Mouse (Mus musculus): Measurements from ENCODE around the gene Ercc1. TPM values are rescaled to one million over a fixed set of nuclear protein-coding genes. Genes with fewer than 3 reads are reported as not detected.

Gene Ercc1
- polyA plus RNA-seq (2014; fragmentation: Nextera tagmentation; extraction: Ambion mirVana): 72.5 and 74.5 TPM in 2 replicates

GRCm38 (mm10) chr7:19344237-19344847 is at the start of gene Ercc1:
Gene Ercc1 (plus strand): TSS chr7:19344778.
- Histone ChIP-seq H3K4me1 (ENCODE audit: control insufficient read depth, insufficient read depth, low read length) (peaks cover 25% of the 10 kb centered on the region), H3K27me3 (ENCODE audit: control insufficient read depth, insufficient read depth, low read length) (peaks cover 3% of the 10 kb centered on the region; the same call in 1 of the 2 replicates), H3K36me3 (ENCODE audit: control insufficient read depth, insufficient read depth, low read length) (0 out of 2 replicates have a peak, but pooled peaks cover 5% of the 10 kb centered on the region), H3K4me3 (ENCODE audit: low read depth, low read length) (peak within 1 kb of the TSS; percentile 70), H3K4me2 (peak within 1 kb of the TSS; percentile 87), H3K9ac (ENCODE audit: low read depth, low read length) (peak within 1 kb of the TSS; percentile 76), H3K27ac (ENCODE audit: low read depth, low read length) (peak within 1 kb of the TSS; percentile 71), H3K9me3 (replicated peaks; ENCODE audit: control insufficient read depth, low read length) (no peaks in the 10 kb centered on the region)
- WGBS (ENCODE audit: insufficient replicate concordance): 25% methylated on average over 12 of the region's 12 CpGs
- no peak for ATAC-seq (replicated peaks; ENCODE audit: insufficient number of reproducible peaks, low FRiP score, low TSS enrichment)

- H3K9ac ChIP-seq (ENCODE audit: low read depth, low read length): no peak overlapping the region
Observed at GRCm38 (mm10) chr7:19295503-19296185, 48.9 kb upstream of the Ercc1 start.

GRCm38 (mm10) chr7:19297034-19297433 is 47.5 kb upstream of the Ercc1 start:
- peaks cover 8% of the 10 kb centered on the region for H3K4me1 ChIP-seq (ENCODE audit: control insufficient read depth, insufficient read depth, low read length)
- WGBS (ENCODE audit: insufficient replicate concordance): 80% methylated on average over 6 of the region's 6 CpGs
- H3K9ac ChIP-seq (ENCODE audit: low read depth, low read length): no peak overlapping the region
- H3K4me2 ChIP-seq: no peak overlapping the region
- H3K9me3 ChIP-seq (replicated peaks; ENCODE audit: control insufficient read depth, low read length): no peaks in the 10 kb centered on the region
- no peaks in the 10 kb centered on the region for H3K36me3 ChIP-seq (ENCODE audit: control insufficient read depth, insufficient read depth, low read length)
- no peak overlapping the region for H3K4me3 ChIP-seq (ENCODE audit: low read depth, low read length)
- no peak for ATAC-seq (replicated peaks; ENCODE audit: insufficient number of reproducible peaks, low FRiP score, low TSS enrichment)
- peaks cover 4% of the 10 kb centered on the region for H3K27me3 ChIP-seq (ENCODE audit: control insufficient read depth, insufficient read depth, low read length)
- H3K27ac ChIP-seq (ENCODE audit: low read depth, low read length): no peak overlapping the region

More at GRCm38 (mm10) chr7:19295503-19296185, 48.9 kb upstream of the Ercc1 start:
- H3K9me3 ChIP-seq (replicated peaks; ENCODE audit: control insufficient read depth, low read length): no peaks in the 10 kb centered on the region
- H3K27ac ChIP-seq (ENCODE audit: low read depth, low read length): no peak overlapping the region
- no peaks in the 10 kb centered on the region for H3K36me3 ChIP-seq (ENCODE audit: control insufficient read depth, insufficient read depth, low read length)
- H3K4me2 ChIP-seq: peak overlapping the region; percentile 54
- peak overlapping the region; percentile 21 for H3K4me3 ChIP-seq (ENCODE audit: low read depth, low read length)
- no peaks in the 10 kb centered on the region for H3K27me3 ChIP-seq (ENCODE audit: control insufficient read depth, insufficient read depth, low read length)
- ATAC-seq (replicated peaks; ENCODE audit: insufficient number of reproducible peaks, low FRiP score, low TSS enrichment): peak; percentile 32; the same call in 1 of the 2 replicates
- 20% methylated on average over 21 of the region's 22 CpGs for WGBS (ENCODE audit: insufficient replicate concordance)
- H3K4me1 ChIP-seq (ENCODE audit: control insufficient read depth, insufficient read depth, low read length): peaks cover 7% of the 10 kb centered on the region; the same call in 1 of the 2 replicates

- Histone ChIP-seq H3K27me3 (ENCODE audit: control insufficient read depth, insufficient read depth, low read length) (peaks cover 11% of the 10 kb centered on the region), H3K9me3 (replicated peaks; ENCODE audit: control insufficient read depth, low read length) (no peaks in the 10 kb centered on the region), H3K4me2 (no peak overlapping the region), H3K4me3 (ENCODE audit: low read depth, low read length) (no peak overlapping the region), H3K36me3 (ENCODE audit: control insufficient read depth, insufficient read depth, low read length) (no peaks in the 10 kb centered on the region), H3K9ac (ENCODE audit: low read depth, low read length) (no peak overlapping the region), H3K4me1 (ENCODE audit: control insufficient read depth, insufficient read depth, low read length) (peaks cover 8% of the 10 kb centered on the region), H3K27ac (ENCODE audit: low read depth, low read length) (no peak overlapping the region)
- whole genome bisulfite sequencing (ENCODE audit: insufficient replicate concordance): 84% methylated on average over 5 of the region's 5 CpGs
- no peak for ATAC-seq (replicated peaks; ENCODE audit: insufficient number of reproducible peaks, low FRiP score, low TSS enrichment)
Observed at GRCm38 (mm10) chr7:19297794-19298193, 46.8 kb upstream of the Ercc1 start.

GRCm38 (mm10) chr7:19299194-19299593 is 45.4 kb upstream of the Ercc1 start:
- Histone ChIP-seq H3K4me3 (ENCODE audit: low read depth, low read length) (no peak overlapping the region), H3K9ac (ENCODE audit: low read depth, low read length) (no peak overlapping the region), H3K4me1 (ENCODE audit: control insufficient read depth, insufficient read depth, low read length) (peaks cover 16% of the 10 kb centered on the region), H3K36me3 (ENCODE audit: control insufficient read depth, insufficient read depth, low read length) (no peaks in the 10 kb centered on the region), H3K27ac (ENCODE audit: low read depth, low read length) (no peak overlapping the region), H3K4me2 (no peak overlapping the region), H3K27me3 (ENCODE audit: control insufficient read depth, insufficient read depth, low read length) (peaks cover 24% of the 10 kb centered on the region), H3K9me3 (replicated peaks; ENCODE audit: control insufficient read depth, low read length) (no peaks in the 10 kb centered on the region)
- WGBS (ENCODE audit: insufficient replicate concordance): 24% methylated on average over 3 of the region's 3 CpGs
- ATAC-seq (replicated peaks; ENCODE audit: insufficient number of reproducible peaks, low FRiP score, low TSS enrichment): no peak

GRCm38 (mm10) chr7:19300501-19301421 is 43.8 kb upstream of the Ercc1 start:
- H3K27ac ChIP-seq (ENCODE audit: low read depth, low read length): no peak overlapping the region; the same call in 1 of the 2 replicates
- under 1% methylated on average over 29 of the region's 29 CpGs for WGBS (ENCODE audit: insufficient replicate concordance)
- peaks cover 38% of the 10 kb centered on the region for H3K27me3 ChIP-seq (ENCODE audit: control insufficient read depth, insufficient read depth, low read length)

GRCm38 (mm10) chr7:19301461-19302263 is 42.9 kb upstream of the Ercc1 start:
- no peak for ATAC-seq (replicated peaks; ENCODE audit: insufficient number of reproducible peaks, low FRiP score, low TSS enrichment)
- WGBS (ENCODE audit: insufficient replicate concordance): 11% methylated on average over 16 of the region's 16 CpGs
- H3K27me3 ChIP-seq (ENCODE audit: control insufficient read depth, insufficient read depth, low read length): peaks cover 47% of the 10 kb centered on the region
- H3K36me3 ChIP-seq (ENCODE audit: control insufficient read depth, insufficient read depth, low read length): no peaks in the 10 kb centered on the region
- H3K4me2 ChIP-seq: peak overlapping the region; percentile 52
- peaks cover 25% of the 10 kb centered on the region for H3K4me1 ChIP-seq (ENCODE audit: control insufficient read depth, insufficient read depth, low read length)
- H3K27ac ChIP-seq (ENCODE audit: low read depth, low read length): no peak overlapping the region
- peak overlapping the region; percentile 58 for H3K9ac ChIP-seq (ENCODE audit: low read depth, low read length)
- peak overlapping the region; percentile 44 for H3K4me3 ChIP-seq (ENCODE audit: low read depth, low read length)
- no peaks in the 10 kb centered on the region for H3K9me3 ChIP-seq (replicated peaks; ENCODE audit: control insufficient read depth, low read length)

More at GRCm38 (mm10) chr7:19300501-19301421, 43.8 kb upstream of the Ercc1 start:
- Histone ChIP-seq H3K4me2 (peak overlapping the region; percentile 52), H3K9ac (ENCODE audit: low read depth, low read length) (peak overlapping the region; percentile 58; the same call in 1 of the 2 replicates), H3K36me3 (ENCODE audit: control insufficient read depth, insufficient read depth, low read length) (no peaks in the 10 kb centered on the region), H3K4me1 (ENCODE audit: control insufficient read depth, insufficient read depth, low read length) (peaks cover 25% of the 10 kb centered on the region), H3K4me3 (ENCODE audit: low read depth, low read length) (peak overlapping the region; percentile 44), H3K9me3 (replicated peaks; ENCODE audit: control insufficient read depth, low read length) (no peaks in the 10 kb centered on the region)
- ATAC-seq (replicated peaks; ENCODE audit: insufficient number of reproducible peaks, low FRiP score, low TSS enrichment): peak; percentile 58; the same call in 1 of the 2 replicates

Measured in heart, embryonic 11.5 days (tissue).